Mouse (Mus musculus) E14TG2a.4 (cell line): ENCODE data around the gene Zic4.
A peak's percentile ranks its signal among the peaks of the same experiment; 100 is the strongest.

Experiments
- H3K27me3 ChIP-seq: 2 replicates; pipeline ENCODE4 v1.6.1; 2014; ENCODE audit warnings: low read length, control low read depth; ENCODE audit not compliant: insufficient read depth
- H3K36me3 ChIP-seq: 2 replicates; pipeline ENCODE4 v1.6.1; 2014; ENCODE audit warnings: low read length, control low read depth; ENCODE audit not compliant: insufficient read depth
- H3K4me1 ChIP-seq: replicated peaks from 2 replicates; pipeline ENCODE4 v1.6.1; 2014; ENCODE audit warnings: low read depth, low read length, control low read depth
- H3K4me3 ChIP-seq: replicated peaks from 2 replicates; pipeline ENCODE4 v1.5.1; 2014; ENCODE audit warnings: mild to moderate bottlenecking, low read length
- H3K9me3 ChIP-seq: 2 replicates; pipeline ENCODE4 v1.6.1; 2014; ENCODE audit warnings: low read length, control low read depth
- CTCF ChIP-seq: conservative IDR thresholded peaks from 2 replicates; pipeline ENCODE4 v1.5.1; 2014; ENCODE audit warnings: low read length
- NANOG ChIP-seq: IDR thresholded peaks from 2 replicates; pipeline ENCODE4 v1.6.1; 2014; ENCODE audit warnings: borderline replicate concordance, low read length, mixed read lengths
- POU5F1 ChIP-seq: IDR thresholded peaks from 2 replicates; pipeline ENCODE4 v1.6.1; 2014; ENCODE audit warnings: low read length, borderline replicate concordance

Zic4 gene

DNA sequence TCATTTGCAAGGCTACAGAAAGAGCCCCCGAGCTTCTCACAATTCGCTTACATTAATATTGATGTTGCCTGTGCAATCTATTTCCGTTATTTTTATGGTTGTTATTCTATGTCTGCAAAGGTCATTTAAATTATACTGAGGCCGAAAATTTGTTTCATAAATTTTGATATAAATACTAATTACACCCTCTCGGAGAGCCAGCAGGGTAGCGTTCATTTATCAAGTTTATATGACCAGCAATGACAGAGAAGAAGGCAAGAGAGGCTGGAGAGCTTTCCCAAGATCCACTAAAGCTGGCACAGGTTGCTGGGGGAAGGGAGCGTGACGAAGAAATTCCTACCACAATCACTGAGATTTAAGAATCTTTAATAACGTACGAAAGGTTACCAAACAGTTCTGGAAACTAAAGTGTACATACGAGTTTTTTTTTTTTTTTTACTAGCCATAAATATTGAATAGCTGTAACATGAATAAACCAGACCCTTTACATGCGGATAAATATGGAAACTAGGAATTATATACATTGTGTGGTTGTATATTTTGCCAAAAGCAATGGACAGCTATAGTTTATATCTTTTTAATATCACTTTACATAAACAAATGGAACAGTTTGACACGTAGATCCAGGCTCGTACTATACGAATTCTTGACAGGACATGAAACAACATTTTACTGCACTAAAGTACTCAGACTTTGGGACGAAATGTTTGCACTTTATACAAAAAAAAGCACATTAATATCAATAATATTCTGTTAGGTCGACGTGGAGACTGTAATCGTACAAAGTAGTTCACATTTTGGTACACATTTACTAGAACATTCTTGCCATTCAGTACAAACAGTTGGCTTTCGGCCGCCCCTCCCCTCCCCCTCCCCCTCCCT, 1.8 kb upstream of the Zic4 start:
- peaks cover 30% of the 10 kb centered on the region for H3K4me1 ChIP-seq
- TF ChIP-seq POU5F1 (no peak), NANOG (no peak), CTCF (no peak)
- no peaks in the 10 kb centered on the region for H3K9me3 ChIP-seq
- H3K27me3 ChIP-seq, result peaks cover 82% of the 10 kb centered on the region
- no peaks in the 10 kb centered on the region for H3K36me3 ChIP-seq
- H3K4me3 ChIP-seq, result no peak overlapping the region

- H3K36me3 ChIP-seq, result no peaks in the 10 kb centered on the region
- no peaks in the 10 kb centered on the region for H3K9me3 ChIP-seq
- TF ChIP-seq NANOG, result no peak
- peaks cover 26% of the 10 kb centered on the region for H3K4me1 ChIP-seq
- peaks cover 81% of the 10 kb centered on the region for H3K27me3 ChIP-seq
- peak overlapping the region; percentile 62 for H3K4me3 ChIP-seq
Observed at GRCm38 (mm10) chr9:91361033-91361855, 969 bp upstream of the Zic4 start.

DNA sequence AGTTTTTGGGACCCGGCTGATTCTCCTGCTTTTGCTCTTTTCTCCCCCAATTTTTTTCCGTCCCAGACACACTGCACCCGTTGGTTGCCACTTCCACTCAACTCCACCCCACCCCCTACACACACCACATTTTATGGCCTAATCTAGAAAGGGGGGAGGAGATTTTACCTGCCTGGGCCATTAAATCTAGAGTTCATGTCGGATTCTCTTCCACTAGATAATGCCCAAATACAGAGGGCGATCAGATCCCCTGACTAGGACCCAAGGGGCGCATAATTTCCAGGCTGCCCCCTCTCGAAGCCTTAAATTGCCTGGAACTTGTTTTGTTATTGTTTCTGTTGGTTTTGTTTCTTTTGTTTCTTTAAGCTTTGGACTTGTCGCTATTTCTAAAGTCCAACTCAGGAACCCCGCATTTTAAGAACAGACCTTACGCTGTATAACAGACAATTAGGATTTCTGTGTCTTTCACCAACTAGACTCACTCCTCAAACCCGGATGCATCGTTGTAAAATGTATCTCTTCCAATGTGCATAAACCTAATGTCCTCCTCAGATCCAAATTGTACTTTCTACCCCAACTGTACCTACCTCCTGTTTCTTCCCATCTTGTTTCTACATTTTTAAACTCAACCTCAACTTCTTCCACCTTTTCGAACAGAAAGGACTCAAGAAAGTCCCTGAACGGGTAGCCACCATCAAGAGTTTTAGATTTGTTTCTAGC, 958 bp downstream of the Zic4 start:
- Histone ChIP-seq H3K36me3 (no peaks in the 10 kb centered on the region), H3K9me3 (no peaks in the 10 kb centered on the region), H3K27me3 (peaks cover 81% of the 10 kb centered on the region), H3K4me3 (no peak overlapping the region), H3K4me1 (peaks cover 35% of the 10 kb centered on the region)
- TF ChIP-seq CTCF (no peak), NANOG (no peak)

GRCm38 (mm10) chr9:91363814-91364126, 1.6 kb downstream of the Zic4 start:
- H3K4me1 ChIP-seq, result peaks cover 35% of the 10 kb centered on the region
- H3K9me3 ChIP-seq, result no peaks in the 10 kb centered on the region
- H3K36me3 ChIP-seq, result no peaks in the 10 kb centered on the region
- peaks cover 85% of the 10 kb centered on the region for H3K27me3 ChIP-seq
- H3K4me3 ChIP-seq, result no peak overlapping the region
- TF ChIP-seq POU5F1 (no peak), NANOG (no peak), CTCF (no peak)

DNA sequence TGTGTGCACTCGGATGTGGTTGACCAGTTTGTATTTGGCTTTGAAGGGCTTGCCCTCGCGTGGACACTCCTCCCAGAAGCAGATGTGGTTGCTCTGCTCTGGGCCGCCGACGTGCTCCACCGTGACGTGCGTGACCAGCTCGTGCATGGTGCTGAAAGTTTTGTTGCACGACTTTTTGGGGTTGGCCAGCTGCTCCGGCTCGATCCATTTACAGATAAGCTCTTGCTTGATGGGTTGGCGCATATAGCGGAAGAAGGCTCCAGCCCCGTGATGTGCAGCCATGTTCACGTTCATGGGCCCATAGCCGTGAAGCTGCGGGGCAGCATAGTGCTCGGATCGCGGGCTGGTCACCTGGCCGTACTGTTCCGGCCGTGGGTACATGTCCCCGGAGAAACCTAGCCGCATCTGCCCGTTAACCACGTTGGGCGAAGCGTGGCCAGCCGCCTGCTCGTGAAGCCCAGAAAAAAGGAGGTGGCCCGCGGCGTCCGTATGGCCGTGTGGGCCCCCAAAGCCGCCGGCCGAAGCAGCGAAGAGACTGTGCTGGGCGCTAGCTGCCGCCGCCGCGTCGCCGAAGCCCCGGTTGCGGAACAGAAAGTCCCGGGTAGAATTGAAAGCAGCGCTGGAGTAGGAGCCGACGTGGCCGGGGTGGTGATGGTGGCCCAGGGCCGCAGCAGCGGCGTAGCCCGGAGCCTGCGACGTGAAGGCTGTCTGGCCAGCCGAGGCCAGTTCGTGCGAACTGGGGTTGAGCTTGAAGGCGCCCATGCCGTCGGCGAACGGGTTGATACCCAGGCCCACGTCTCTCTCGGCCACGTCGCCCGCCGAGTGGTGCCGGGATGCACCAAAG, 2.1 kb downstream of the Zic4 start:
- Histone ChIP-seq H3K4me1 (peaks cover 36% of the 10 kb centered on the region), H3K9me3 (no peaks in the 10 kb centered on the region), H3K27me3 (peaks cover 86% of the 10 kb centered on the region), H3K36me3 (no peaks in the 10 kb centered on the region), H3K4me3 (peak overlapping the region; percentile 60)
- TF ChIP-seq NANOG (no peak), POU5F1 (no peak), CTCF (no peak)

GRCm38 (mm10) chr9:91364971-91365501, 2.8 kb downstream of the Zic4 start:
- H3K9me3 ChIP-seq, result no peaks in the 10 kb centered on the region
- peak overlapping the region; percentile 62 for H3K4me3 ChIP-seq
- peaks cover 89% of the 10 kb centered on the region for H3K27me3 ChIP-seq
- H3K4me1 ChIP-seq, result peaks cover 43% of the 10 kb centered on the region
- no peaks in the 10 kb centered on the region for H3K36me3 ChIP-seq
- TF ChIP-seq CTCF (no peak), NANOG (no peak), POU5F1 (no peak)

GRCm38 (mm10) chr9:91365664-91366063, 3.5 kb downstream of the Zic4 start, which contains the start of gene Zic1:
Zic1 (minus strand) TSS chr9:91365810.
- peaks cover 45% of the 10 kb centered on the region for H3K4me1 ChIP-seq
- no peaks in the 10 kb centered on the region for H3K36me3 ChIP-seq
- TF ChIP-seq NANOG, result no peak
- TF ChIP-seq CTCF, result no peak
- no peak for TF ChIP-seq POU5F1
- peak within 1 kb of the TSS; percentile 62 for H3K4me3 ChIP-seq
- no peaks in the 10 kb centered on the region for H3K9me3 ChIP-seq
- H3K27me3 ChIP-seq, result peaks cover 90% of the 10 kb centered on the region
